Mouse (Mus musculus) layer of hippocampus, adult 11-12 months (tissue): ENCODE measurements around the gene Miga1.

ENCODE experiments used
- DNase-seq: peaks from one replicate; pipeline ENCODE4 v3.0.0; 2022; ENCODE audit warnings: low spot score

Gene Miga1

GRCm38 (mm10) chr3:152339862-152340557, at the start of gene Miga1:
TSS of gene Miga1 (minus strand) at chr3:152340407.
- peak; percentile 82 for DNase-seq

GRCm38 (mm10) chr3:152384106-152384505, 43.9 kb upstream of the Miga1 start:
- no peak for DNase-seq

GRCm38 (mm10) chr3:152376063-152376462, 35.9 kb upstream of the Miga1 start:
- DNase-seq: no peak

GRCm38 (mm10) chr3:152364181-152364580, 24.0 kb upstream of the Miga1 start:
- no peak for DNase-seq

- no peak for DNase-seq
Measured at GRCm38 (mm10) chr3:152359151-152359550, 18.9 kb upstream of the Miga1 start.

- DNase-seq: no peak
Measured at GRCm38 (mm10) chr3:152356751-152357150, 16.5 kb upstream of the Miga1 start.

- no peak for DNase-seq
Measured at GRCm38 (mm10) chr3:152355361-152355760, 15.2 kb upstream of the Miga1 start.

GRCm38 (mm10) chr3:152353434-152354177, 13.4 kb upstream of the Miga1 start:
- no peak for DNase-seq

GRCm38 (mm10) chr3:152352289-152352688, 12.1 kb upstream of the Miga1 start:
- no peak for DNase-seq

- DNase-seq: no peak
Measured at GRCm38 (mm10) chr3:152350966-152351365, 10.8 kb upstream of the Miga1 start.

GRCm38 (mm10) chr3:152350431-152350830, 10.2 kb upstream of the Miga1 start:
- no peak for DNase-seq

- no peak for DNase-seq
Measured at GRCm38 (mm10) chr3:152348011-152348830, 8.0 kb upstream of the Miga1 start.

- no peak for DNase-seq
Measured at GRCm38 (mm10) chr3:152347227-152347626, 7.0 kb upstream of the Miga1 start.

- DNase-seq: peak; percentile 30
Measured at GRCm38 (mm10) chr3:152346633-152347141, 6.5 kb upstream of the Miga1 start.

- DNase-seq: peak; percentile 93
Measured at GRCm38 (mm10) chr3:152345732-152346632, 5.8 kb upstream of the Miga1 start, which contains the start of gene Usp33. TSS of gene Usp33 (plus strand) at chr3:152346478.

- DNase-seq: no peak
Measured at GRCm38 (mm10) chr3:152342961-152343517, 2.8 kb upstream of the Miga1 start.

GRCm38 (mm10) chr3:152336085-152336484, 4.1 kb downstream of the Miga1 start:
- DNase-seq: no peak

- DNase-seq: no peak
Measured at GRCm38 (mm10) chr3:152333641-152334040, 6.6 kb downstream of the Miga1 start.

GRCm38 (mm10) chr3:152332545-152333300, 7.5 kb downstream of the Miga1 start:
- DNase-seq: no peak

GRCm38 (mm10) chr3:152332104-152332503, 8.1 kb downstream of the Miga1 start:
- DNase-seq: no peak
